ENCODE assay signal across 8 mouse cellular contexts in the genomic region with DNA sequence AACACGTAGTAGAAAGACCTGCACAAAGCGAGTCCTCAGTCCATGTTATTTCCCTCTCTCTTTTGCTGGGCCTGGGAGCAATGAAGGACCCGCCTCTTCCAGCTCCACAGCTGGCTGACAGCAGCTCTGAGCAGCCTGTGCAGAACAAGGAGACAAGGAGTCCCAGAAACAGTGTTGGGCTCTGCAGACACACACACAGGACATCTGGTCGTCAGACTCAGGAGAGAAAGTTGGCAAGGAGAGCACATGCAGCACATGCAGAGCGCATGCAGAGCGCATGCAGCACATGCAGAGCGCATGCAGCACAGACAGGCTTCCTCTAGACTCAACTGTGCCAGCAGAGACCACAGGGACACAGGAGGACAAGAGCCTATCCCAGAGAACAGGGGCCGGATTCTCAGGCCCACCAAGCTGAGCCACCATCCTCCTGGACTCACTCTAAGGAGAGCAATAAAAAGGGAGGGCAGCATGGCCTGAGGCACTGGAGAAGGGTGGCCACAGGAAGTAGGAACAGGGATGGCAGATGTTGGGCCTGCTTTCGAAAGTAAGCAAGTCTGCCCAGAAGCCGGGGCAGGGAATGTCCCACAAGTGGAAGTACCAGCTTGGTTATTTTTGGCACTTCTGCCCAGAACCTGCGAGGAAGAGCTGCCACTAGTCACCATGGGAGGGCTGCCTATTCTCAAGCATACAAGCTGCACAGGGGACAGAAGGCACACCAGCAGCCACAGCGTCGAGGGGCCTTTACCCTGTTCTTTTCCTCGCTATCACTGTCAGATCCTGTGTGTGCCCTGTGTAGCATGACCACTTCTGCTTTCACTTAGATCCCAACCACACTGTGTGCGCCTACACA. TPM values are rescaled to one million over a fixed set of nuclear protein-coding genes. Genes with fewer than 3 reads are reported as not detected.
DNase-seq lines count a peak whose midpoint lies in the region; ATAC-seq lines count a peak whose summit lies in the region.

No protein-coding gene starts in this region.

- H3K36me3 ChIP-seq in embryonic facial prominence, embryonic 14.5 days (ENCODE audit: control insufficient read depth, insufficient read depth, low read length): no peaks in the 10 kb centered on the region
- H3K36me3 ChIP-seq in hindbrain, embryonic 14.5 days (replicated peaks; ENCODE audit: control insufficient read depth, insufficient read depth): no peaks in the 10 kb centered on the region

- H3K4me1 ChIP-seq in embryonic facial prominence, embryonic 14.5 days (ENCODE audit: control insufficient read depth, insufficient read depth, low read length): peaks cover 68% of the 10 kb centered on the region
- H3K4me1 ChIP-seq in hindbrain, embryonic 14.5 days (replicated peaks; ENCODE audit: control insufficient read depth, insufficient read depth, low read length): peaks cover 48% of the 10 kb centered on the region

- H3K9me3 ChIP-seq in embryonic facial prominence, embryonic 14.5 days (ENCODE audit: control insufficient read depth, low read length): no peaks in the 10 kb centered on the region
- no peaks in the 10 kb centered on the region for H3K9me3 ChIP-seq in hindbrain, embryonic 14.5 days (ENCODE audit: control insufficient read depth, low read length)

- no peaks in the 10 kb centered on the region for H3K27me3 ChIP-seq in embryonic facial prominence, embryonic 14.5 days (replicated peaks; ENCODE audit: control insufficient read depth, insufficient read depth, low read length)
- H3K27me3 ChIP-seq in hindbrain, embryonic 14.5 days (ENCODE audit: control insufficient read depth, insufficient read depth, low read length): no peaks in the 10 kb centered on the region

- no peak overlapping the region for H3K4me3 ChIP-seq in embryonic facial prominence, embryonic 14.5 days (ENCODE audit: low read depth, low read length)
- H3K4me3 ChIP-seq in hindbrain, embryonic 14.5 days (replicated peaks; ENCODE audit: low read length): no peak overlapping the region

- H3K4me2 ChIP-seq in embryonic facial prominence, embryonic 14.5 days (ENCODE audit: low read depth, low read length): peak overlapping the region; percentile 18; the same call in 1 of the 2 replicates
- no peak overlapping the region for H3K4me2 ChIP-seq in hindbrain, embryonic 14.5 days (replicated peaks)

- peak; percentile 31 for ATAC-seq in frontal cortex, adult (ENCODE audit: low TSS enrichment)
- peak; percentile 27; the same call in 1 of the 2 replicates for ATAC-seq in embryonic facial prominence, embryonic 14.5 days (ENCODE audit: low read depth)
- no peak for ATAC-seq in hindbrain, embryonic 14.5 days (ENCODE audit: low FRiP score)
- peak; percentile 68 for ATAC-seq in megakaryocyte, adult 5-6 weeks (ENCODE audit: poor library complexity, severe bottlenecking)
- ATAC-seq in erythroblast, adult 5-6 weeks (replicated peaks; ENCODE audit: low FRiP score, poor library complexity, severe bottlenecking): no peak

- no peak for DNase-seq in frontal cortex, postnatal 10 days (ENCODE audit: low spot score in 2 of 2)
- peak; percentile 78 for DNase-seq in 416B (ENCODE audit: low read depth)
- DNase-seq in embryonic facial prominence, embryonic 14.5 days (ENCODE audit: low spot score): peak; percentile 70
- no peak for DNase-seq in hindbrain, embryonic 14.5 days (ENCODE audit: low spot score)
- no peak for DNase-seq in urinary bladder, adult 18-20 months (ENCODE audit: low spot score in 2 of 2)

- peak overlapping the region; percentile 64 for H3K27ac ChIP-seq in embryonic facial prominence, embryonic 14.5 days (replicated peaks; ENCODE audit: low read depth, low read length)
- H3K27ac ChIP-seq in hindbrain, embryonic 14.5 days: peak overlapping the region; percentile 46; the same call in 1 of the 2 replicates

- H3K9ac ChIP-seq in embryonic facial prominence, embryonic 14.5 days (ENCODE audit: low read depth, low read length): 0 out of 2 replicates have a peak overlapping the region, but pooled peaks have one; percentile 37
- no peak overlapping the region for H3K9ac ChIP-seq in hindbrain, embryonic 14.5 days

- 53% methylated on average over 15 of the region's 15 CpGs for WGBS in embryonic facial prominence, embryonic 14.5 days
- 66% methylated on average over 15 of the region's 15 CpGs for WGBS in hindbrain, embryonic 14.5 days

RNA-seq across cellular contexts. Expression of a gene that starts 30.7 kb away (rescaled TPM):
- 9.4 and 9.8 TPM in 2 replicates for polyA plus RNA-seq in embryonic facial prominence, embryonic 14.5 days (2014; fragmentation: Nextera tagmentation; extraction: Ambion mirVana)
- 4.4 and 4.8 TPM in 2 replicates for polyA plus RNA-seq in hindbrain, embryonic 14.5 days (2014; fragmentation: Nextera tagmentation; extraction: Ambion mirVana)
- total RNA-seq in megakaryocyte, adult 5-6 weeks (2015): 24.6 and 27.0 TPM in 2 replicates
- total RNA-seq in megakaryocyte, adult 5-6 weeks (2017): 17.0 and 25.0 TPM in 2 replicates
- 5.4 and 12.7 TPM in 2 replicates for total RNA-seq in erythroblast, adult 5-6 weeks (2015; ENCODE audit: low replicate concordance)
- total RNA-seq in erythroblast, adult 5-6 weeks (2017; ENCODE audit: low replicate concordance): 8.0 and 11.4 TPM in 2 replicates

RNA-seq across cellular contexts. Expression of a gene that starts 39.7 kb away (rescaled TPM):
- 1.4 TPM in 2 replicates for polyA plus RNA-seq in embryonic facial prominence, embryonic 14.5 days (2014; fragmentation: Nextera tagmentation; extraction: Ambion mirVana)
- polyA plus RNA-seq in hindbrain, embryonic 14.5 days (2014; fragmentation: Nextera tagmentation; extraction: Ambion mirVana): 3.2 and 4.1 TPM in 2 replicates
- total RNA-seq in megakaryocyte, adult 5-6 weeks (2015): 0.32 and 0.65 TPM in 2 replicates
- total RNA-seq in megakaryocyte, adult 5-6 weeks (2017): 0.16 and 0.73 TPM in 2 replicates
- total RNA-seq in erythroblast, adult 5-6 weeks (2015; ENCODE audit: low replicate concordance): 1.5 and 4.4 TPM in 2 replicates
- 1.0 and 4.5 TPM in 2 replicates for total RNA-seq in erythroblast, adult 5-6 weeks (2017; ENCODE audit: low replicate concordance)

Comparison
In these comparisons a context has a peak if more than half of its experiments do, and no peak if none do; other contexts are left out.
1. ATAC-seq: peak in frontal cortex, adult (single experiment), embryonic facial prominence, embryonic 14.5 days (single experiment) and megakaryocyte, adult 5-6 weeks (single experiment); none in hindbrain, embryonic 14.5 days (single experiment) and erythroblast, adult 5-6 weeks (single experiment).
2. DNase-seq: peak in 416B (single experiment) and embryonic facial prominence, embryonic 14.5 days (single experiment); none in frontal cortex, postnatal 10 days (0 of 2), hindbrain, embryonic 14.5 days (single experiment) and urinary bladder, adult 18-20 months (0 of 2).